In genomic region chr2:154621684-154622083, GRCm38 (mm10) we compare ENCODE assay signal across 19 mouse cellular contexts. TPM values are rescaled to one million over a fixed set of nuclear protein-coding genes. Genes with fewer than 3 reads are reported as not detected.
DNase-seq lines count a peak whose midpoint lies in the region; ATAC-seq and TF ChIP-seq lines count a peak whose summit lies in the region.
"Had no signal": no experiment of that assay in that cellular context is flagged by ENCODE, and none has a peak within 500 bp of the region (broad histone marks: within the 10 kb centered on the region; RNA-seq: fewer than 3 reads in every experiment).

No protein-coding gene starts in this region.

- no peak overlapping the region for H3K4me3 ChIP-seq in lung, postnatal 0 days (ENCODE audit: low read depth, low read length)
- H3K4me3 ChIP-seq in liver, embryonic 12.5 days: no peak overlapping the region
- no peak overlapping the region for H3K4me3 ChIP-seq in midbrain, postnatal 0 days (ENCODE audit: low read depth, low read length)
- H3K4me3 ChIP-seq: embryonic facial prominence, embryonic 15.5 days; gastrocnemius, adult 2 months; lung, embryonic 15.5 days had no signal

- H3K4me1 ChIP-seq in lung, postnatal 0 days (ENCODE audit: insufficient read depth, low read depth, low read length): no peaks in the 10 kb centered on the region
- peaks cover 20% of the 10 kb centered on the region for H3K4me1 ChIP-seq in liver, embryonic 12.5 days
- H3K4me1 ChIP-seq in midbrain, postnatal 0 days (ENCODE audit: insufficient read depth, low read length): no peaks in the 10 kb centered on the region
- H3K4me1 ChIP-seq: embryonic facial prominence, embryonic 15.5 days; lung, embryonic 15.5 days had no signal

- no peak for ATAC-seq in lung, postnatal 0 days
- ATAC-seq in liver, embryonic 12.5 days: 0 out of 2 replicates have a peak, but pooled peaks have one; percentile 27
- ATAC-seq in midbrain, postnatal 0 days (ENCODE audit: low FRiP score): no peak
- ATAC-seq: forebrain, postnatal 0 days had no signal

- H3K9me3 ChIP-seq in lung, postnatal 0 days (ENCODE audit: low read length): no peaks in the 10 kb centered on the region
- H3K9me3 ChIP-seq in liver, embryonic 12.5 days (replicated peaks): peaks cover 5% of the 10 kb centered on the region
- H3K9me3 ChIP-seq in midbrain, postnatal 0 days (ENCODE audit: low read length): no peaks in the 10 kb centered on the region
- H3K9me3 ChIP-seq: lung, embryonic 15.5 days had no signal

- H3K36me3 ChIP-seq in lung, postnatal 0 days (ENCODE audit: insufficient read depth, low read length): peaks cover 9% of the 10 kb centered on the region; the same call in 1 of the 2 replicates
- peaks cover 22% of the 10 kb centered on the region for H3K36me3 ChIP-seq in liver, embryonic 12.5 days
- H3K36me3 ChIP-seq in midbrain, postnatal 0 days (ENCODE audit: insufficient read depth, low read length): peaks cover 14% of the 10 kb centered on the region

- H3K27me3 ChIP-seq in lung, postnatal 0 days (replicated peaks; ENCODE audit: insufficient read depth, low read length): no peaks in the 10 kb centered on the region
- H3K27me3 ChIP-seq in liver, embryonic 12.5 days (replicated peaks): no peaks in the 10 kb centered on the region
- H3K27me3 ChIP-seq in midbrain, postnatal 0 days (ENCODE audit: insufficient read depth, low read length): no peaks in the 10 kb centered on the region
- H3K27me3 ChIP-seq: embryonic facial prominence, embryonic 15.5 days; lung, embryonic 15.5 days had no signal

- H3K27ac ChIP-seq in lung, postnatal 0 days (ENCODE audit: low read length): no peak overlapping the region
- no peak overlapping the region for H3K27ac ChIP-seq in liver, embryonic 12.5 days
- no peak overlapping the region for H3K27ac ChIP-seq in midbrain, postnatal 0 days (ENCODE audit: low read depth, low read length)
- H3K27ac ChIP-seq: embryonic facial prominence, embryonic 15.5 days; gastrocnemius, adult 2 months; lung, embryonic 15.5 days had no signal

- peak; percentile 47 for DNase-seq in kidney, adult 11 months
- DNase-seq in kidney, postnatal 10 days: no peak
- DNase-seq in lung, postnatal 0 days (ENCODE audit: low spot score): no peak
- DNase-seq in lung, postnatal 4 days: no peak
- DNase-seq in layer of hippocampus, adult 9-10 months (ENCODE audit: low spot score): no peak
- no peak for DNase-seq in midbrain, postnatal 0 days (ENCODE audit: low spot score)
- DNase-seq: cerebellum, adult 18-20 months; cerebellum, postnatal 36 days; forebrain, postnatal 0 days; gastrocnemius, adult 2 months; midbrain, embryonic 14.5 days; right cerebral cortex, postnatal 25 days had no signal

- TF ChIP-seq CTCF in lung, postnatal 0 days (IDR thresholded peaks at IDR 0.05): peak; percentile 12; the same call in 1 of the 2 replicates
- no peak for TF ChIP-seq CTCF in midbrain, postnatal 0 days (IDR thresholded peaks at IDR 0.05)

- H3K4me2 ChIP-seq in lung, postnatal 0 days (replicated peaks; ENCODE audit: low read depth, low read length): no peak overlapping the region
- no peak overlapping the region for H3K4me2 ChIP-seq in liver, embryonic 12.5 days
- no peak overlapping the region for H3K4me2 ChIP-seq in midbrain, postnatal 0 days (ENCODE audit: low read depth, low read length, poor library complexity, severe bottlenecking)
- H3K4me2 ChIP-seq: embryonic facial prominence, embryonic 15.5 days; lung, embryonic 15.5 days had no signal

- no peak for TF ChIP-seq EP300 in lung, postnatal 0 days (IDR thresholded peaks at IDR 0.05)

- no peak overlapping the region for H3K9ac ChIP-seq in lung, postnatal 0 days (replicated peaks; ENCODE audit: low read depth)
- no peak overlapping the region for H3K9ac ChIP-seq in liver, embryonic 12.5 days
- no peak overlapping the region for H3K9ac ChIP-seq in midbrain, postnatal 0 days (replicated peaks; ENCODE audit: low read length, poor library complexity, severe bottlenecking)
- H3K9ac ChIP-seq: embryonic facial prominence, embryonic 15.5 days; forebrain, postnatal 0 days; lung, embryonic 15.5 days had no signal

- WGBS in lung, postnatal 0 days: 57% methylated on average over 5 of the region's 5 CpGs
- 62% methylated on average over 5 of the region's 5 CpGs for WGBS in liver, embryonic 12.5 days (ENCODE audit: insufficient replicate concordance)
- 78% methylated on average over 5 of the region's 5 CpGs for WGBS in midbrain, postnatal 0 days

RNA-seq across cellular contexts. Expression of gene 4930519P11Rik, which starts 8.4 kb away (rescaled TPM):
- polyA plus RNA-seq in lung, postnatal 0 days (2015; fragmentation: Nextera tagmentation; extraction: Ambion mirVana): 0.40 and 0.61 TPM in 2 replicates
- 0.45 TPM in 1 of 2 replicates, not detected in the other for polyA plus RNA-seq in liver, embryonic 12.5 days (2016; fragmentation: Nextera tagmentation; extraction: Ambion mirVana)
- total RNA-seq in midbrain, postnatal 0 days (2014; rRNA removed): not detected in 2 replicates
- 0.35 TPM in 1 of 2 replicates, not detected in the other for polyA plus RNA-seq in midbrain, postnatal 0 days (2015; fragmentation: Nextera tagmentation; extraction: Ambion mirVana)
- total RNA-seq: gastrocnemius, adult 2 months; layer of hippocampus, adult 18-20 months; left cerebral cortex, postnatal 25 days had no signal
- polyA plus RNA-seq: forebrain, postnatal 0 days; heart, embryonic 16.5 days; lung, embryonic 15.5 days; stomach, embryonic 16.5 days had no signal

RNA-seq across cellular contexts. Expression of gene Zfp341, which starts 8.6 kb away (rescaled TPM):
- 0.76 and 1.0 TPM in 2 replicates for polyA plus RNA-seq in lung, postnatal 0 days (2015; fragmentation: Nextera tagmentation; extraction: Ambion mirVana)
- 2.2 TPM in 2 replicates for polyA plus RNA-seq in liver, embryonic 12.5 days (2016; fragmentation: Nextera tagmentation; extraction: Ambion mirVana)
- 7.7 and 10.4 TPM in 2 replicates for total RNA-seq in midbrain, postnatal 0 days (2014; rRNA removed)
- polyA plus RNA-seq in midbrain, postnatal 0 days (2015; fragmentation: Nextera tagmentation; extraction: Ambion mirVana): 1.2 and 1.5 TPM in 2 replicates

RNA-seq across cellular contexts. Expression of gene Pxmp4, which starts 18.2 kb away (rescaled TPM):
- polyA plus RNA-seq in lung, postnatal 0 days (2015; fragmentation: Nextera tagmentation; extraction: Ambion mirVana): 29.0 and 33.5 TPM in 2 replicates
- 24.5 and 26.1 TPM in 2 replicates for polyA plus RNA-seq in liver, embryonic 12.5 days (2016; fragmentation: Nextera tagmentation; extraction: Ambion mirVana)
- 16.1 and 21.6 TPM in 2 replicates for total RNA-seq in midbrain, postnatal 0 days (2014; rRNA removed)
- 17.8 and 21.1 TPM in 2 replicates for polyA plus RNA-seq in midbrain, postnatal 0 days (2015; fragmentation: Nextera tagmentation; extraction: Ambion mirVana)

RNA-seq across cellular contexts. Expression of gene Chmp4b, which starts 29.8 kb away (rescaled TPM):
- polyA plus RNA-seq in lung, postnatal 0 days (2015; fragmentation: Nextera tagmentation; extraction: Ambion mirVana): 33.1 and 33.7 TPM in 2 replicates
- 17.6 and 18.2 TPM in 2 replicates for polyA plus RNA-seq in liver, embryonic 12.5 days (2016; fragmentation: Nextera tagmentation; extraction: Ambion mirVana)
- total RNA-seq in midbrain, postnatal 0 days (2014; rRNA removed): 152 and 156 TPM in 2 replicates
- polyA plus RNA-seq in midbrain, postnatal 0 days (2015; fragmentation: Nextera tagmentation; extraction: Ambion mirVana): 28.1 and 31.7 TPM in 2 replicates

RNA-seq across cellular contexts. Expression of gene E2f1, which starts 52.0 kb away (rescaled TPM):
- 5.4 and 7.5 TPM in 2 replicates for polyA plus RNA-seq in lung, postnatal 0 days (2015; fragmentation: Nextera tagmentation; extraction: Ambion mirVana)
- polyA plus RNA-seq in liver, embryonic 12.5 days (2016; fragmentation: Nextera tagmentation; extraction: Ambion mirVana): 27.0 and 27.4 TPM in 2 replicates
- 2.0 and 2.3 TPM in 2 replicates for total RNA-seq in midbrain, postnatal 0 days (2014; rRNA removed)
- 2.1 and 2.3 TPM in 2 replicates for polyA plus RNA-seq in midbrain, postnatal 0 days (2015; fragmentation: Nextera tagmentation; extraction: Ambion mirVana)
